Mouse (Mus musculus): Measurements from ENCODE around the gene 4930455H04Rik.

DNA sequence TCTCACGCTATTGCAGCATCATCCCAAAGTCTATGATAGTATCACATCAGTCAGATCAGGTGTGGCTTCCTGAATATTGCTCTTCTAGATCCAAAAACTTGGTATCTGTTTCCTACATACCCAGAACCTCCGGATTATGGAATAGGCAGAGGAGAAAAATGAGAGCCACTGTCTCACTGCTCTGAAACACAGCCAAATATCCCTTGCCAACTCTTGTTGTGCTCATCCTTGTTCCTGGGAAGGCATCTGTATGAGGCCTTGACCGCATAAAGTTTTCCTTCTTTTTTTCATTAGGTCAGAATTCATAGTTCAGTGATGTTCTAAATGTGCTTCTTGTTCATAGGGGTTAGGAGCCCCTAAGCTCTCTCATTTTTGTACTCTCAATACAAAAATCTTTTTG, 38.6 kb downstream of the 4930455H04Rik start:
- no peak for TF ChIP-seq CTCF (IDR thresholded peaks at IDR 0.05; ENCODE audit: borderline replicate concordance, insufficient read depth, low read depth, low read length)
- no peak for TF ChIP-seq POLR2A (IDR thresholded peaks at IDR 0.05; ENCODE audit: borderline replicate concordance, insufficient read depth, low read length)

Data from cerebellum, adult 2 months (tissue).